Mouse (Mus musculus) embryonic facial prominence, embryonic 11.5 days (tissue): ENCODE results near the gene Fcamr. TPM values are rescaled to one million over a fixed set of nuclear protein-coding genes. Genes with fewer than 3 reads are reported as not detected.

Source experiments
- ATAC-seq: fragments of 200-750 bp; cut with Nextera tagmentation; replicated peaks from 2 replicates; pipeline ENCODE4 v1.8.0; 2017; ENCODE audit warnings: low read depth; ENCODE audit not compliant: insufficient number of reproducible peaks, low FRiP score, low TSS enrichment
- DNase-seq: peaks from one replicate; pipeline ENCODE4 v3.0.0-alpha.2; 2015; ENCODE audit warnings: low spot score
- H3K27ac ChIP-seq: fragments of 300-500 bp; sonication (generic); replicated peaks from 2 replicates; pipeline ENCODE4 v1.5.1; 2014; ENCODE audit warnings: mild to moderate bottlenecking, low read depth, low read length, control low read depth
- H3K27me3 ChIP-seq: fragments of 300-500 bp; sonication (generic); 2 replicates; pipeline ENCODE4 v1.6.1; 2014; ENCODE audit warnings: mild to moderate bottlenecking, low read length, moderate library complexity, mixed read lengths; ENCODE audit not compliant: control insufficient read depth, insufficient read depth
- H3K36me3 ChIP-seq: fragments of 300-500 bp; sonication (generic); replicated peaks from 2 replicates; pipeline ENCODE4 v1.6.1; 2014; ENCODE audit warnings: low read depth, mild to moderate bottlenecking, low read length, moderate library complexity, mixed read lengths; ENCODE audit not compliant: control insufficient read depth, insufficient read depth
- H3K4me1 ChIP-seq: fragments of 300-500 bp; sonication (generic); 2 replicates; pipeline ENCODE4 v1.6.1; 2014; ENCODE audit warnings: low read length, mixed read lengths; ENCODE audit not compliant: control insufficient read depth, insufficient read depth
- H3K4me2 ChIP-seq: fragments of 300-500 bp; sonication (generic); 2 replicates; pipeline ENCODE4 v1.6.1; 2014; ENCODE audit warnings: low read depth, mild to moderate bottlenecking, control low read depth, low read length, moderate library complexity
- H3K4me3 ChIP-seq: fragments of 300-500 bp; sonication (generic); 2 replicates; pipeline ENCODE4 v1.5.1; 2014; ENCODE audit warnings: low read depth, low read length, control low read depth
- H3K9ac ChIP-seq: fragments of 300-500 bp; sonication (generic); replicated peaks from 2 replicates; pipeline ENCODE4 v1.6.1; 2014; ENCODE audit warnings: mild to moderate bottlenecking, control low read depth, low read length
- H3K9me3 ChIP-seq: fragments of 300-500 bp; sonication (generic); replicated peaks from 2 replicates; pipeline ENCODE4 v1.6.1; 2016; ENCODE audit warnings: mild to moderate bottlenecking, low read length, inconsistent platforms, mixed read lengths; ENCODE audit not compliant: control insufficient read depth
- WGBS: fragments of 180-500 bp; shearing (Covaris S2); extraction: QIAGEN DNeasy Blood & Tissue Kit; methylation state at CpG from one replicate; pipeline ENCODE4 v1.1.7; 2014; 5-methylcytosine and 5-hydroxymethylcytosine counted together
- polyA plus RNA-seq: library from polyadenylated mRNA; unstranded; fragments of >200 nt; fragmentation: Nextera tagmentation; extraction: Ambion mirVana; gene quantifications from 2 replicates; pipeline ENCODE4 v1.2.1, GENCODE M21; 2014

Fcamr gene
- polyA plus RNA-seq, 1 experiment from 2014 or later: not detected

DNA sequence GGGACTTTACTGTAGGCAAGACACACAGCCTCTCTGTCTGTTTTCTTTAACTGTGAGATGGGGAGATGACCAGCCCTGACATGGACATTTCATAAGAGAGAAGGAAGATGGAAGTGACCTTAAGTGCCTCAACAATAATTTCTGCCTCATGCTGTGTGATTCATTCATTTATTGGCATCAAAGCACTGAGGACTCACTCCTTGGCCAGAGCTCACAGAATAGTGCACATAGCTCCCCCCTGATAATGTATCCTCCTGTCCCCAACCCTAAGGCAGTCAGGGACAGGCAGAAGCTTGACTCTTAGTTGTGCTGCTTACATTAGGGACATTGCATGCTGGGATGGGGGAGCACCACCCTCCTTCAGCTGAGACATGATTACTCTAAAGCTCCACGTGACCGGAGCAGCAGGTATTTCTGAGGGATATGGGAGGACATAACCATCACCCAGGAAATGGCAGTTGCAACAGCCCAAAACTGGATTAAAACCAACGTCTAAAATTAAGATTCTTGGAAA lies 29.7 kb upstream of the Fcamr start:
- no peak overlapping the region for H3K9ac ChIP-seq
- H3K27ac ChIP-seq: no peak overlapping the region
- H3K4me2 ChIP-seq: no peak overlapping the region
- H3K9me3 ChIP-seq: no peaks in the 10 kb centered on the region
- H3K36me3 ChIP-seq: no peaks in the 10 kb centered on the region
- ATAC-seq (no peak), DNase-seq (no peak)
- 65% methylated on average over 3 of the region's 3 CpGs for WGBS
- no peaks in the 10 kb centered on the region for H3K4me1 ChIP-seq
- no peaks in the 10 kb centered on the region for H3K27me3 ChIP-seq
- H3K4me3 ChIP-seq: no peak overlapping the region

DNA sequence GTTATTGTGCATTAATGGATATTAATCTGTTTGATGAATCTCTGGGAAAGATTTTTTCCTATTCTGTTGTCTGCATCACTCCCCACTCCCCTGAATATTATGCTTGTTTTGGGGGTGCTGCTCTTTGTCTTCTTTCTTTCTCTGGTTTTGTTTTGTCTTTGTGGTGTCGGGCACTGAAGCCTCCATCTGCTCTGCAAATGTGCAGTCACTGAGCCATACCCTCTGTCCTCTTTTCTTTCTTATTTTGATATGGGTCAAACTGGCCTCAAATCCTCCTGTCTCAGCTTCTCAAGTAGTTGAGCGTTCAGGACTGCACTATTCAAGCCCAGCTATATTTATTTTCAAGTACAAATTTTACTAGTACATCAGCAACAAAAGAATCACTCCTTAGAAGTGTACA lies 25.5 kb upstream of the Fcamr start:
- DNase-seq (no peak), ATAC-seq (no peak)
- Histone ChIP-seq H3K36me3 (no peaks in the 10 kb centered on the region), H3K4me1 (no peaks in the 10 kb centered on the region), H3K9me3 (no peaks in the 10 kb centered on the region), H3K4me3 (no peak overlapping the region), H3K27ac (no peak overlapping the region), H3K4me2 (no peak overlapping the region), H3K9ac (no peak overlapping the region), H3K27me3 (no peaks in the 10 kb centered on the region)
- WGBS: 75% methylated on average over 2 of the region's 2 CpGs

DNA sequence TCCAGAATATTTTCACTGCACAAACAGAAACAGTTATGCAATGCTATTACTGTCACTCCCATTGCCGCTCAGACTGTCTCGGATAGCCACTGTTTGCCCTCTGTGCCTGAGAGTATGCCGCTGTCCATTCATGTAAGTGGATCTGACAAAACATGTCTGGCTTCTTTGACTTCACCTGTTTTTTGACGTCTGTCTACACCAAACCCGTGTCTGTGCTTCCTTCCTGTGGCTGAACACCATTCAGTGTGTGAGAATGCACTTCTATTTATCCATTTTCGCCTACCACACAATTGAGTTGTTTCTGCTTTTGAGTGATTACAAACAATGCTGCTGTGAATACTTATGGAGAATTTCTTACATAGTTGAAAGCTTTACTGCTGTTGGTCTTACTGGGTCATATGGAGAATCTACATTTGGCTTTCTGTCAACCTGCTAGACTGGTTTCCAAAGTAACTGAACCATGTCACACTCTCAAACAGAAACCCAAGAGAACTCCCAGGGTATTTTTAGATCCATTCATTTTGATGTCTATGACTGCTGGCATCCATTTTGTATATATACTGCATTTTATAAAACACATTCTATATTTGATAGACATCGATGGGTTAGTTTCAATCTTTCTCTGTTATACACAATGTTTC lies 24.9 kb upstream of the Fcamr start:
- Histone ChIP-seq H3K36me3 (no peaks in the 10 kb centered on the region), H3K4me3 (no peak overlapping the region), H3K27me3 (no peaks in the 10 kb centered on the region), H3K9me3 (no peaks in the 10 kb centered on the region), H3K9ac (no peak overlapping the region), H3K27ac (no peak overlapping the region), H3K4me1 (no peaks in the 10 kb centered on the region), H3K4me2 (no peak overlapping the region)
- 73% methylated on average over 7 of the region's 7 CpGs for whole genome bisulfite sequencing
- DNase-seq (no peak), ATAC-seq (no peak)

DNA sequence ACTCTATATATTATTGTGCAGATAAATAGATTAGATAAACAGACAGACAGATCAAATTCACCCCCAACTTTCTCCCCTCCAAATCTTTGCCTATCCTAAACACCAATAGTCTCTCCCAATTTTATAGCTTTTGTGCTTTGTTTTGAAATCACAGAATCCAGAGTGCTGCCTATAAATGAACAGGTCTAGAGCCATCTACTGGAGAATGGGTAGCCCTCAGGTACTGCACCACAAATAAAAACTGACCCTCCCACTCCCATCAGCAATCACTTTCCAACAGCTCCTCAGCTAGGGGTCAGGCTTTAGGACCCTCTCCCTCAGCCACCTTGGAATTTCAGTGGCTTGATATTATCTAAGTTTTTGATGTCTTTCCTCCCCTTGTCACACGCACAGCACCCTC lies 24.1 kb upstream of the Fcamr start:
- H3K4me2 ChIP-seq: no peak overlapping the region
- H3K4me3 ChIP-seq: no peak overlapping the region
- no peak overlapping the region for H3K27ac ChIP-seq
- no peaks in the 10 kb centered on the region for H3K9me3 ChIP-seq
- no peaks in the 10 kb centered on the region for H3K27me3 ChIP-seq
- no peaks in the 10 kb centered on the region for H3K36me3 ChIP-seq
- H3K4me1 ChIP-seq: no peaks in the 10 kb centered on the region
- 81% methylated on average over 1 of the region's 1 CpGs for WGBS
- no peak for ATAC-seq
- no peak for DNase-seq
- no peak overlapping the region for H3K9ac ChIP-seq

DNA sequence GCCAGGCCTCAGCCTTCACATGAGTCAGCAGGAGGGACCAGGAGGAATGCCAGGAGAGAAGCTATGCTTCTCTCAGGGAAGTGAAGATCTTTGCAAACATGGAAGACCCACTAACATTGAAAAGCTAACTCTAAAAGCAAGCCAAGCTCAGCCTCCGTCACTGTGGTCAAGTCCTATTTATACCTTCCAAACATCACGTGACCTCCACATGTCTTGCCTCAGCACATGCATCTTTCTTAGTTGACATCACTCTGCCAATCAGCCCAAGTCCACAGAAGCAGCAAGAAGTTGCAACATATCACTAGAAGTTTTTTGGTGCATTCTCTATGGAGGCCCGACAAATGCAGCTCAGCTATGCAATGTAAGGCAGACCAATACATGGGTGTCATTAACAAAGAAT lies 20.8 kb upstream of the Fcamr start:
- Histone ChIP-seq H3K4me2 (no peak overlapping the region), H3K4me3 (no peak overlapping the region), H3K27me3 (no peaks in the 10 kb centered on the region), H3K9ac (no peak overlapping the region), H3K4me1 (no peaks in the 10 kb centered on the region), H3K27ac (no peak overlapping the region), H3K9me3 (no peaks in the 10 kb centered on the region), H3K36me3 (no peaks in the 10 kb centered on the region)
- 88% methylated on average over 3 of the region's 3 CpGs for WGBS
- ATAC-seq (no peak), DNase-seq (no peak)

DNA sequence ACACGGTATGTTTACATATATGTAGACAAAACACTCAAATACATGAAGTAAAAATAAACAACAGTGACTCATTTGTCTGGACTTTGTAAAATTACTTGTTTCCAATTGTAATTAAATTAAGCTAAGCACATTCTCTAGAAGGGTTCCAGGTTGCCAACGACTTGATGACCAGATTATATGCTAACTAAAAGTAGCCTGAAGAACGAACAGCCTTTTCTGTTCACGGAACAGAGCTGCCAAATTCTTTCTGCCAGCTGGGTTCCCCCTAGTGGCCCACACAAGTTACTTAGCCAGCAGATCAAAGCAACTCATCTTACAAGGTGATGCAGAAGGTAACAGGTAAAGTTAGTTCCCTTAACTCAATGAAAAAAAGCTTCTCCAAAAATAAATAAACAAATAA lies 16.6 kb upstream of the Fcamr start:
- Histone ChIP-seq H3K4me2 (no peak overlapping the region), H3K27ac (no peak overlapping the region), H3K36me3 (no peaks in the 10 kb centered on the region), H3K4me1 (no peaks in the 10 kb centered on the region), H3K9ac (no peak overlapping the region), H3K27me3 (no peaks in the 10 kb centered on the region), H3K9me3 (no peaks in the 10 kb centered on the region), H3K4me3 (no peak overlapping the region)
- WGBS: 28% methylated on average over 4 of the region's 4 CpGs
- ATAC-seq (no peak), DNase-seq (peak; percentile 30)

DNA sequence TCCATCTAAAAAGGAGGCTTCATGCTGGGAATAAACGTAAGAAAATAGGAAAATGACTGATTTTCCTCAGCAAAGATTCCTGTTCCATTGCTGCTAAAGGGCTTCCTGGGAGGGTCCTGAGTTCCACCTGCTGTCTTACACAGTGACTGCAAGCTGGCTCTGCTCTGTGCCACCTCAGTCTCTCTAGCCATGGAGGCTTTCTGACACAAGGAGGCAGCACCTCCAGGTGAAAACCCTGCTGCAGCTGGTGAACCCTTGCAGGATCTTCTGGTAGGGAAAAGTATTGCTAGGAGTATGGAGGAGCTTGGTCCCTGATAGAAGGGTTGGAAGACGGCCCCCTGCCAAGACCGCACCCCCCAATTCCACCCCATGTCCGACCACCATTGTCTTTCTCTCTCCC lies 13.7 kb upstream of the Fcamr start:
- H3K9me3 ChIP-seq: no peaks in the 10 kb centered on the region
- WGBS: 45% methylated on average over 4 of the region's 4 CpGs
- H3K9ac ChIP-seq: no peak overlapping the region
- no peak overlapping the region for H3K4me3 ChIP-seq
- no peaks in the 10 kb centered on the region for H3K4me1 ChIP-seq
- H3K4me2 ChIP-seq: no peak overlapping the region
- no peak overlapping the region for H3K27ac ChIP-seq
- H3K36me3 ChIP-seq: no peaks in the 10 kb centered on the region
- no peaks in the 10 kb centered on the region for H3K27me3 ChIP-seq
- DNase-seq (no peak), ATAC-seq (no peak)

DNA sequence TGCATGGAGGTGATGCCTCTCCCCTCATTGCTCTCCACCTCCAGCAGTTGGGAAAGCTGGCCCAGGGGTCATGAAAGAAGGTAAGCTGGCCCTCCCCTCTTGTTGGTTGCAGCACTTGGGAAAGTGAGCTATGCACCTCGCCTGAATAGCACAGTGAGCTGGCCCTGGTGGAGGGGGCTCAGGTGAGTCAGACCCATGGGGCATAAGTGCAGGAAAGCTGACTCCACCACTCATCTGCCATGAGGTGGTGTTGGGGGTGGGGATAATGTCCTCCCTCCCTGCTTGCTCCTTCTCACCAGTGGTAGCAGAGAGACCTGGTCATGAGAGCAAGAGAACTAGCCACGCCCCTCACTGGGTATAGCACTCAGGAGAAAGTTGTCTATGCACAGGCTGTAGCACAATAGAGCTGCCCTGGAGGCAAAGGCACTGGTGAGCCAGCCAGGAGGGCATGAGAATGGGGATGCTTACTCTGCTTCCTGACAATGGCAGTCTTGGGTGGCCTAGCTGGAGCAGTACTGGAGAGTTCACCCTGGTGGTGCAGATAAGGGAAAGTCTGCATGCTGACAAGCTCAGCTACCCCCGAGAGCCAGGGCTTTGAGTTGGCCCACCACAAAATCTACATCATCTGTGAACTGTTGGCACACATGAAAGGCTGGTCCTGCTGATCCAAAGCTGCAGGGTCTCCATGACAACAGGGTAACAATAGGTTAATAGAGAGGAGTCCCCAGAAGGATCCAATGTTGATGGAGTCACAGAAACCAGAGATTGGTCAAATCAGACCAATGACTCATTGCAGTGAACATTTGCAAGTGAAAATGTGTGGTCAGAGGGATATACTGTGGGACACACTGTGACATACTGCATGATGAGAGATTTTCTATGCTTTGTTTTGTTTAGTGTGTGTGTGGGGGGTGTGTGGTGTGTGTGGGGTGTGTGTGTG lies 10.9 kb upstream of the Fcamr start:
- Histone ChIP-seq H3K27ac (no peak overlapping the region), H3K27me3 (no peaks in the 10 kb centered on the region), H3K4me1 (no peaks in the 10 kb centered on the region), H3K4me3 (no peak overlapping the region), H3K9me3 (no peaks in the 10 kb centered on the region), H3K4me2 (no peak overlapping the region), H3K36me3 (no peaks in the 10 kb centered on the region), H3K9ac (no peak overlapping the region)
- DNase-seq (no peak), ATAC-seq (no peak; the same call in 1 of the 2 replicates)
- WGBS: 60% methylated on average over 3 of the region's 3 CpGs
